Mouse (Mus musculus) retina, adult 2 months (tissue): ENCODE measurements around the gene Zrsr1.

Experiments
- DNase-seq: peaks from one replicate; pipeline ENCODE4 v3.0.0-alpha.2; 2012; ENCODE audit warnings: low read depth, low spot score

Gene Zrsr1

GRCm38 (mm10) chr11:22971835-22972709 is at the start of gene Zrsr1:
Zrsr1 (plus strand) TSS chr11:22972005.
- DNase-seq = no peak

GRCm38 (mm10) chr11:22922546-22922945 is 49.3 kb upstream of the Zrsr1 start:
- DNase-seq = no peak

DNA sequence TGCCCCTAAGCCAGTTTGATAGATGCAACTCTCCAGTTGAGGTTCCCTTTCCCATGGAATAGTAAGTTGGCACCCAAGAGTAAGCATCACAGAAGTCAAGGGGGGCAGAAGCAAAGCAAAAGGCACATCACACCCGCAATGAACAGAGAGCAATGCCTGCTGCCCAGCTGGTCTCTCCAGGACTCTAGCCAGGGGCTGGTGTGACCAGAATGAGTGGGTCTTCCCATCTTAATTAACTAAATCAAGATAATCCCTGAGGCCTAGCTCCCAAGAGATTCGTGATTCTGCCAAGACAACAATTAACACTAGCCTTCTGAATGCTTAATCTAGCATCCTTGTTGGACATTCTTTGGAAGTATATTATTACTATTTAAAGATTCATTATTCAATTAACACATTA is 48.2 kb upstream of the Zrsr1 start:
- DNase-seq = no peak

- DNase-seq = no peak
Observed at GRCm38 (mm10) chr11:22928586-22929169, 43.1 kb upstream of the Zrsr1 start.

- DNase-seq = no peak
Observed at GRCm38 (mm10) chr11:22930129-22930528, 41.7 kb upstream of the Zrsr1 start.

DNA sequence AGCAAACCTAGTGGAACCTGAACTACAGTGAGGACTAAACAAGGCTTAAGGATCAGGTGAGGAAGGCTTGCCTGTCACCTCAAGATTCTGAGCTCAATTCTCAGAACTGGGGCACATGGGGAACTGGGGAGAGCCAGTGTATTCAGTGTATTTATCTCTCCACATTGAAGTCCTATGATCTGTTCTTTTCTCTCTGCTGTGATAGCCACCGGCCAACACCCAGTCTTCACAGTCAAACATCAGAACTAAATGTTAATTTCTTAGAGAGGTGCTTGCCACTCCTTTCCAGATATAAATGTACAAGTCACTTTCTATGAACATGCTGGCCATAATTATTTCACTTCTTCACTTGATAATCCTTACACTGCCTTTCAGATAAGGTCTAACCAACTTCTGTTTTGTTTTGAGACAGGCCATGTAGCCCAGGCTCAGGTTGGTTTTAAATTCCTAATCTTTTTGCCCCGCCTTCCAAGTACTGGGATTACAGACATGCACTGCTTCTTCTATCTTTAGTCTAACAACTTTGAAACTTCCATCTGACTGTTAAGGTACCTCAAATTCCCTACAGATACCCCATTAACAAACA is 40.4 kb upstream of the Zrsr1 start:
- no peak for DNase-seq

DNA sequence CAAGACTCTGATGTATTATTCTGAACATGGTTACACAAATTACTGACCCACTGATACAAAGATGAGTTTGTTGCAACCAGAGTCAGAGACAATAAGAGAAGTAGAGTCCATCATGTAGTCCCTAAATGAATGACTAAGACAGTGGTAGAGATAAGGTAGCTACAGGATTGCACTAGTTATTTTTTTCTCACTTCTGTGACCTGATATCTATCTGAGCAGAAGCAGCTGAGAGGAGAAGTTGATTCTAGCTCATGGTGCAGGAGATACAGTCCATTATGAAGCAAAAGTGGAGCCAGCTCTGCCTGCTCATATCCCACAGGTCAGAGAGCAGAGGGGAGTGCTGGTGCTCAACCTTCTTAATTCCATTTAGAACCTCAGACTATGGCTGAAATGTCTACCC is 39.6 kb upstream of the Zrsr1 start:
- DNase-seq = no peak

DNA sequence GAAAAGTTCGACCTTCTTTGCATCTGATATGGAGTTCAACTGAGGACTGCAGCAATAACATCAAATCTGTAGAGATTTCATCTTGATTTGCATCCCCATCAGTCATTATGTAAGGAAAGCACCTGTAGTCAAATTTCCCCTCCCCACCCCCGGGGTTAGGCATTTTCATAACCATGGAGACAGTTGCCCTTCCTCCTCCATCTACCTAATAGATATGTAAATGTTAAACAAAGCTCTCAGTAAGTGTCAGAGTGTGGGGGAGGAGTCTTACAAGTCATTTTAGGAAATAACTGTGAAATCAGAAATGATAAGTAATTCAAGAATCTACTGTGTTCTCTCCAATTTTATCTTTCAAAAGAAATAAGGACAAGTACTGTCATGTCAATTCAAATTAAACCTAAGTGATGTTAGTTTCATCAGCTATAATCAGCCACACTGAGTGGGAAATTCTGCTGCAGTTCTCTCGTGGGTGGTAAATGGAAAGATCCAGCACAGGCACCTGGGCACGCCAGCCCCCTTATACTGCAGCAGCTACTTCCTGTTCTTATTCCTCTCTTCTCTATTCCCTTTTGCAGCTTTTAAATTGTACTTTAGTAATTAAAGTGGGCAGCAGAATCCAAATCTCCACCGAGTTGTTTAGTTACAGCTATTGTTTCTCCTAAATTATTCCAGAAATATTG is 35.2 kb upstream of the Zrsr1 start:
- DNase-seq = no peak

- DNase-seq = no peak
Observed at GRCm38 (mm10) chr11:22937716-22938316, 34.0 kb upstream of the Zrsr1 start.

GRCm38 (mm10) chr11:22938983-22939382 is 32.8 kb upstream of the Zrsr1 start:
- no peak for DNase-seq

GRCm38 (mm10) chr11:22949101-22949500 is 22.7 kb upstream of the Zrsr1 start:
- no peak for DNase-seq

GRCm38 (mm10) chr11:22950131-22950530 is 21.7 kb upstream of the Zrsr1 start:
- no peak for DNase-seq

GRCm38 (mm10) chr11:22952668-22953067 is 19.1 kb upstream of the Zrsr1 start:
- DNase-seq = no peak

DNA sequence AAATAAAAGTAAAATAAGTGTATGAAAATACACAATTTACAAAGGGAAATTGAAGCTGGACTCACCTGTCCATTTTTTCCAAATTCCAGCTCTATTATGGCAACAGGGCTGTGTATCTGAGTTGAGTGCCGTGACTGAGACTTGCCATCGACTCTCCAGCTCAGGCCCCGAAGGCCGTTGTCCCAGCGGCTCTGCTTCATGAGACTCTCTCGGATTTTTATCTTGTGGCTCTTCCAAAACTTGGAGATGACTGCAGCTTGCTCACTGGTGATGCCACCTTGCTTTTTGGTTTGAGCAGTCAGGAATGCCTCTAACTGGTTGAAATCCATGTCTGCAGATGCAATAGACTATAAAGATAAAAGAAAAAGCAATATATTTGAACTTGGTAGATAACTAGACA is 15.5 kb upstream of the Zrsr1 start:
- no peak for DNase-seq

- DNase-seq = no peak
Observed at GRCm38 (mm10) chr11:22956830-22957229, 15.0 kb upstream of the Zrsr1 start.

GRCm38 (mm10) chr11:22957791-22958374 is 13.9 kb upstream of the Zrsr1 start:
- DNase-seq = no peak

DNA sequence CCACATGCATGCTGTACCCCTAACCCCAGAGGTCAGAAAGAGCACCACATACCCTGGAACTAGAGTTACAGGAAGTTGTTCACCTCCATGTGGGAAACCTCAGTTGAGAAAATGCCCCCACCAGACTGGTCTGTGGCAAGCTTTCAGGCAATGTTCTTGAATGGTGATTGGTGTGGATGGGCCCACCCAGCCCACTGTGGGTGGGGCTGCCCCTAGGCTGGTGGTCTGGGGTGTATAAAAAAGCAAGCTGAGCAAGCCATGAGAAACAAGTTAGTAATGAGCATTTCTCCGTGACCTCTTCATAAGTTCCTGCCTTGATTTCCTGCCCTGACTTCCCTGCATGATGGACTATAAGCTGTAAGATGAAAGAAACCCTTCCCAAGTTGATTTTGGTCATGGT is 9.7 kb upstream of the Zrsr1 start:
- no peak for DNase-seq

GRCm38 (mm10) chr11:22964401-22964800 is 7.4 kb upstream of the Zrsr1 start:
- no peak for DNase-seq

GRCm38 (mm10) chr11:22965503-22965902 is 6.3 kb upstream of the Zrsr1 start:
- DNase-seq = no peak

GRCm38 (mm10) chr11:22969486-22969885 is 2.3 kb upstream of the Zrsr1 start:
- no peak for DNase-seq

GRCm38 (mm10) chr11:22970546-22970945 is 1.3 kb upstream of the Zrsr1 start:
- DNase-seq = no peak
